Mouse (Mus musculus) duodenum, adult 2 months (tissue): ENCODE data around the gene Gm20878. TPM values are rescaled to one million over a fixed set of nuclear protein-coding genes. Genes with fewer than 3 reads are reported as not detected.

Source experiments
- polyA plus RNA-seq: library from polyadenylated mRNA; depleted of rRNA; stranded (reverse); fragments of >200 nt; gene quantifications from 2 replicates; pipeline ENCODE4 v1.2.3, GENCODE M21; 2012; ENCODE audit warnings: low replicate concordance; rRNA removed

Gene Gm20878
- polyA plus RNA-seq, result 0.36 and 6.1 TPM in 2 replicates

DNA sequence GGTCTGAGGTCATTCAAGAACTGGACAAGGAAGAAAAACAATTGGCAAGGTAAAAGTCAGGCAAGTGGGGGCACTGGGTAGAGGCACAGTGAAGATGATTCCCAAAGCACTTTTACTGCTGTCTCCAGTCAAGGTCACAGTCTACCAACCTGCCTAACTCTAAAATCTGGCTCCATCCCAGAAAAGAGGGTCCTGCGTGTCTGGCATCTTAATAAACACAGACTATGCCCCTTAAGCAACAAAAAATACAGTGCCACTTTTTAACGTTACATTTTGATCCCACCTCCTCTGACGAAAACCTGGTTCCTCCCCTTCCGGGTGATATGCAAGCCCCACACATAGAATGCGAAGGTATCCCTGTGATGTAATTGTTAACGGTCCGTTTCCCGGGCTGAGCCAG lies at the start of gene Gm20878:
Gene Gm20878 (plus strand): TSS at position 301 of the 400 bp plus-strand sequence.

DNA sequence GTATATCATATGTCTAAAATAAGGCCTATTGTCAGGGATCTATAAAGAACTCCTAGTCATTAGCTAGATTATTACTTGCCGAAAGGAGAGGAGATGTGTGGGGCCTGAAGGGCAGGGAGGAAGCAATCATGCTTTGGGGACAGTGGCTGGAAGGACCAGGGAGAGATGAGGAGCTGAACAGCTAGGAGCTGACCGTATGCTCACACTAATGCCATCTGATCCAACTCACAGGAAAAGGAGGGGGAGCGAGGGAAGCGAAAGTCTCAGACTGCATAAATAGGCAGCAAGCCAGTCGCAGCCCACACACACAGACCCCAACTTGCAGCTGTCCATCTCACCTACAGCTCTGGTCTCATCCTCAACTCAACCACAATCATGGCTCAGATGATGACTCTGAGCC lies 38.1 kb upstream of the Gm20878 start, which contains the start of gene Gm21541:
Gene Gm21541 (plus strand): TSS at position 301 of the 400 bp plus-strand sequence.

DNA sequence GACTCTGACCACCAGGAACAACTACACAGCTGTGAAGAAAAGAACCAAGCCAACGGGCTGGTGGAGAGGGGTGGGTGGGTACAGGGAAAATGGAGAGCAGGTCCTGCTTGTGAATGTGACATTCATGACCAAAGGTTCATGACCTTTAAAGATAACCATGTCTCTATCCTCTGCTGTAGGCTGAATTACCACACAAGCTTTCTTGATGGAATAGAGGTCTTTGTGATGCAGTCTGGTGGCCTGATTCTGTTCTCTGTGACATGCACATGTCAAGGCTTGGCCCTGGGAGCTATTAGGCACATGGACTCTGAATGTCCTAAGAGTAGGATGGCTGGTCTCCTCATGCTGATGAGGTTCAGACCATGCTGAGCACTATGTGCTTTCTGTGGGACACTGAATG lies 24.4 kb downstream of the Gm20878 start, which contains the start of gene Fam205a4:
Gene Fam205a4 (plus strand): TSS at position 301 of the 400 bp plus-strand sequence.

Other genes starting within 250 kb of the Gm20878 start
- gene Cntfr, start 244.5 kb upstream of the Gm20878 start, polyA plus RNA-seq, result 2.2 and 3.4 TPM in 2 replicates
- gene Il11ra1, start 241.6 kb upstream of the Gm20878 start, polyA plus RNA-seq, result 38.6 and 72.8 TPM in 2 replicates
- gene Rpp25l, start 228.0 kb upstream of the Gm20878 start, polyA plus RNA-seq, result 44.2 and 56.4 TPM in 2 replicates
- gene Dctn3, start 218.4 kb upstream of the Gm20878 start, polyA plus RNA-seq, result 37.8 and 51.4 TPM in 2 replicates
- not detected in 2 replicates for gene Arid3c, start 210.4 kb upstream of the Gm20878 start, polyA plus RNA-seq
- 105 and 141 TPM in 2 replicates for gene Galt, start 186.3 kb upstream of the Gm20878 start, polyA plus RNA-seq
- 40.0 and 47.2 TPM in 2 replicates for gene Sigmar1, start 185.4 kb upstream of the Gm20878 start, polyA plus RNA-seq
- gene Ccl27a, start 167.3 kb upstream of the Gm20878 start, polyA plus RNA-seq, result 14.3 and 25.9 TPM in 2 replicates
- gene Gm21541, start 38.0 kb upstream of the Gm20878 start, polyA plus RNA-seq, result 2.4 TPM in 1 of 2 replicates, not detected in the other
- not detected in 2 replicates for gene Fam205a4, start 24.5 kb downstream of the Gm20878 start, polyA plus RNA-seq
- not detected in 2 replicates for gene Gm21093, start 93.2 kb downstream of the Gm20878 start, polyA plus RNA-seq
- gene Gm3893, start 149.6 kb downstream of the Gm20878 start, polyA plus RNA-seq, result not detected in 2 replicates
- 0.28 TPM in 1 of 2 replicates, not detected in the other for gene Gm13304, start 173.2 kb downstream of the Gm20878 start, polyA plus RNA-seq
- gene Gm13306, start 211.9 kb downstream of the Gm20878 start, polyA plus RNA-seq, result not detected in 2 replicates
- not detected in 2 replicates for gene Gm13305, start 227.0 kb downstream of the Gm20878 start, polyA plus RNA-seq